Mouse (Mus musculus) neural tube, postnatal 0 days (tissue): ENCODE results near the gene Atp1a4. TPM values are rescaled to one million over a fixed set of nuclear protein-coding genes. Genes with fewer than 3 reads are reported as not detected.

ENCODE experiments used
- polyA plus RNA-seq: library from polyadenylated mRNA; unstranded; fragments of >200 nt; fragmentation: Nextera tagmentation; extraction: Ambion mirVana; gene quantifications from 2 replicates; pipeline ENCODE4 v1.2.1, GENCODE M21; 2015

The Atp1a4 gene
- polyA plus RNA-seq: 0.04 TPM in 1 of 2 replicates, not detected in the other

GRCm38 (mm10) chr1:172258314-172258713 is at the start of gene Atp1a4:
Gene Atp1a4, minus strand, starts transcription at chr1:172258414.

GRCm38 (mm10) chr1:172297611-172298537 is 39.7 kb upstream of the Atp1a4 start, which contains the start of gene Atp1a2:
Gene Atp1a2, minus strand, starts transcription at chr1:172298064.

GRCm38 (mm10) chr1:172261477-172262078 is 3.4 kb upstream of the Atp1a4 start, which contains the start of gene Igsf8:
Gene Igsf8, plus strand, starts transcription at chr1:172261641.

GRCm38 (mm10) chr1:172219451-172220406 is 38.5 kb downstream of the Atp1a4 start, which contains the start of gene Casq1:
Gene Casq1, minus strand, starts transcription at chr1:172219868.

GRCm38 (mm10) chr1:172206141-172206917 is 51.9 kb downstream of the Atp1a4 start, which contains the start of gene Pea15a:
Gene Pea15a, minus strand, starts transcription at chr1:172206804.

Other genes starting within 250 kb of the Atp1a4 start
- 33.8 and 37.6 TPM in 2 replicates for gene Vangl2, start 230.0 kb downstream of the Atp1a4 start, polyA plus RNA-seq
- gene Nhlh1, start 200.8 kb downstream of the Atp1a4 start, polyA plus RNA-seq: 1.2 and 1.8 TPM in 2 replicates
- 110 and 122 TPM in 2 replicates for gene Copa, start 175.9 kb downstream of the Atp1a4 start, polyA plus RNA-seq
- 86.3 and 89.9 TPM in 2 replicates for gene Ncstn, start 175.6 kb downstream of the Atp1a4 start, polyA plus RNA-seq
- gene Pex19, start 131.7 kb downstream of the Atp1a4 start, polyA plus RNA-seq: 135 and 145 TPM in 2 replicates
- 74.8 and 76.1 TPM in 2 replicates for gene Dcaf8, start 110.3 kb downstream of the Atp1a4 start, polyA plus RNA-seq
- 422 and 475 TPM in 2 replicates for gene Pea15a, start 51.6 kb downstream of the Atp1a4 start, polyA plus RNA-seq
- 1.4 and 1.8 TPM in 2 replicates for gene Casq1, start 38.5 kb downstream of the Atp1a4 start, polyA plus RNA-seq
- gene Igsf8, start 3.2 kb upstream of the Atp1a4 start, polyA plus RNA-seq: 101 and 117 TPM in 2 replicates
- gene Atp1a2, start 39.6 kb upstream of the Atp1a4 start, polyA plus RNA-seq: 146 and 149 TPM in 2 replicates
- gene Kcnj9, start 70.9 kb upstream of the Atp1a4 start, polyA plus RNA-seq: 4.0 and 5.0 TPM in 2 replicates
- gene Kcnj10, start 82.8 kb upstream of the Atp1a4 start, polyA plus RNA-seq: 7.6 and 8.6 TPM in 2 replicates
- gene Pigm, start 118.1 kb upstream of the Atp1a4 start, polyA plus RNA-seq: 3.2 and 3.4 TPM in 2 replicates
- 0.53 and 0.75 TPM in 2 replicates for gene Slamf9, start 216.9 kb upstream of the Atp1a4 start, polyA plus RNA-seq
- 10.1 and 13.0 TPM in 2 replicates for gene Igsf9, start 223.4 kb upstream of the Atp1a4 start, polyA plus RNA-seq
- 120 and 130 TPM in 2 replicates for gene Tagln2, start 241.6 kb upstream of the Atp1a4 start, polyA plus RNA-seq